Mouse (Mus musculus): ENCODE data around the gene Baiap2. TPM values are rescaled to one million over a fixed set of nuclear protein-coding genes. Genes with fewer than 3 reads are reported as not detected.

The Baiap2 gene
- total RNA-seq, 2 experiments from 2014 or later = 197 to 200 TPM

DNA sequence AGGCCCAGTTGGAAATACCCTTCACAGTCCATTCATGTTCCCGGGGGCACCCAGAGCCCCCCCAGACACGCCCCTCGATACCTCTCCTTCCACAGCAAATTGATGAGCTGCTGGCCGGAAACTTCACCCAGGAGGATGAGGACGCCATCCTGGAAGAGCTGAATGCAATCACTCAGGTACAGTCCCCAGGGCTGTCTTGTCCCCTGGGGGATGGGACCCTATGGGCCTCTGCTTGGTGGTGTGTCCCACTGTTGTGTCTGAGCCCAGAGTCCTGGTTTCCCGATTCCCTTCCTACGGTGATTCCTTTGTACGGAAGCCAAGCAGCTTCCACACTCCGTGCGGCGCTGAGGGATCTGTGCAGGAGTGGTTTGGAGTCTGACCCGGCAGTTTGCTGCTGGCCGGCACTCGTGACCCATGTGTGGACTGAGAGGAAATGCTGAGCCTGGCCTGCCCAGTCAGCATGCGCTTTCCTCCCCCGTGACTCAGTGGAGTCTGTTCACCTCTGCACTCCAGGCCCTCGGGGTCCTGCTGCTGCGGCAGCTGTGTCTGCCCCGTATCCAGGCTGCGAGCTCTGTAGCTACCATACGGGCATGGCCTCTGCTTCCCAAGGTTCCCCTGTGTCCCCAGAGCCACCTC is 25.6 kb upstream of the Baiap2 start:
- intact Hi-C loops (cut with DNase I) = no loop called here
- no peak for DNase-seq (ENCODE audit: low spot score in 2 of 2)

DNA sequence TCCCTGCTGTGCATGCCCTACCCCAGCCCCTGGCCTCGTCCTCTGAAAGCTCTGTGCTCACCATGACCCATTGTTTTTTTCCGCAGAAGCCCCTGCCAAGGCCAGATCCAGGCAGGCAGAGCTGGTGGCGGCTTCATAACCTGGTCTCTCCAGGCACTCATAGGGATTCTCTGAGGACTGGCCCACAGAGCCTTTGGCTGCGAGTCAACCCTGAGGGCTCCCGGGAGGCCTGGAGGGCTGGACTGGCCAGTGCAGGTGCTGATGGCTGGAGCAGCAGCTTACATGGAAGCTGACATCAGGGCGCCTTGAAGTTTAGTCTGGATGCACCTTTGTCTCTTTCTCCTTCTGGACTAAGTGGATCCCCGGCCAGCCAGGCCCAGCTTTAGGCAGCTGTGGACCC is 24.0 kb upstream of the Baiap2 start:
- intact Hi-C loops (cut with DNase I) = no loop called here
- no peak for DNase-seq (ENCODE audit: low spot score in 2 of 2)

- no peak for DNase-seq (ENCODE audit: low spot score in 2 of 2)
- intact Hi-C loops (cut with DNase I) = no loop called here
Measured at GRCm38 (mm10) chr11:119919432-119919831, 23.1 kb upstream of the Baiap2 start.

GRCm38 (mm10) chr11:119919897-119920296 is 22.7 kb upstream of the Baiap2 start:
- DNase-seq (ENCODE audit: low spot score in 2 of 2) = peak; percentile 71 to 89

DNA sequence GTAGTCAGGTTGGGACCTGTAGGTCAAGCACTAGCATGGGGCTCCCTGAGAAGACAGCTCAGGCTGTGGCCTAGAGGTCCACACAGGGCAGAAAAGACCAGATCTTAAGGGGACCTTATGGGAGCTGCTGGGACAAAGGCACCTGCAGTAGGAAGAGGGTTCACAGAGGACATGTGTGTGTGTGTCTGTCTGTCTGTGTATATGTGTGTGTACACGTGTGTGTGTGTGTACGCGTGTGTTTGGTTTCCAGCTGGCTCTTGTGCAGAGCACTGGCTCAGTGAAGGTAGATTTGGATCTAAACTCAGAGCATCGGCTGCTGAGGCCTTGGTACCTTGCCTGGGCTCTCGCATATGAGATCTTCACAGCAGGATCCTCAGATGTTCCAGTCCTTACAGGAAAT is 21.9 kb upstream of the Baiap2 start:
- intact Hi-C loops (cut with DNase I) = no loop called here
- no peak for DNase-seq (ENCODE audit: low spot score in 2 of 2)

More at GRCm38 (mm10) chr11:119919897-119920296, 22.7 kb upstream of the Baiap2 start:
- intact Hi-C loops (cut with DNase I) = no loop called here

- no peak for DNase-seq (ENCODE audit: low spot score in 2 of 2)
- intact Hi-C loops (cut with DNase I) = no loop called here
Measured at GRCm38 (mm10) chr11:119925176-119925575, 17.4 kb upstream of the Baiap2 start.

DNA sequence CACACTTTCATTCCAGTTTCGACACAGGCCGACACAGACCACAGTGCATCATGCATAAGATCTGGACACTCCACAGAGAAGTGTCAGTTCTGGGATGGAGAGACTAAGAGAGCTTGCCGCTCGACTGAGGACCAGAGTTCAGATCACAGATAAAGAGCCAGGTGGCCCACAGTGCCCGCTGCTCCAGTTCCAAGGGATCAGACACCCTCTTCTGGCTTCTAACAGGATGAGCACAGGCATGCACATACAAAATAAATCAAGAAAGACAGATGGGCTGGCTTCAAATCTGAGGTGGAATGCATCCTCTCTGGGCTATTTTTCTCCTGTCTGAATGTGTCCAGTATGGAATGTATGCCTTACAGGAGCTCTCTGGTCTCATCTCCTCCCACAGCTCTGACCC is 15.8 kb upstream of the Baiap2 start:
- intact Hi-C loops (cut with DNase I) = no loop called here
- DNase-seq (ENCODE audit: low spot score in 2 of 2) = no peak

- DNase-seq (ENCODE audit: low spot score in 2 of 2) = peak; percentile 65
- intact Hi-C loops (cut with DNase I) = no loop called here
Measured at GRCm38 (mm10) chr11:119928023-119928681, 14.4 kb upstream of the Baiap2 start.

DNA sequence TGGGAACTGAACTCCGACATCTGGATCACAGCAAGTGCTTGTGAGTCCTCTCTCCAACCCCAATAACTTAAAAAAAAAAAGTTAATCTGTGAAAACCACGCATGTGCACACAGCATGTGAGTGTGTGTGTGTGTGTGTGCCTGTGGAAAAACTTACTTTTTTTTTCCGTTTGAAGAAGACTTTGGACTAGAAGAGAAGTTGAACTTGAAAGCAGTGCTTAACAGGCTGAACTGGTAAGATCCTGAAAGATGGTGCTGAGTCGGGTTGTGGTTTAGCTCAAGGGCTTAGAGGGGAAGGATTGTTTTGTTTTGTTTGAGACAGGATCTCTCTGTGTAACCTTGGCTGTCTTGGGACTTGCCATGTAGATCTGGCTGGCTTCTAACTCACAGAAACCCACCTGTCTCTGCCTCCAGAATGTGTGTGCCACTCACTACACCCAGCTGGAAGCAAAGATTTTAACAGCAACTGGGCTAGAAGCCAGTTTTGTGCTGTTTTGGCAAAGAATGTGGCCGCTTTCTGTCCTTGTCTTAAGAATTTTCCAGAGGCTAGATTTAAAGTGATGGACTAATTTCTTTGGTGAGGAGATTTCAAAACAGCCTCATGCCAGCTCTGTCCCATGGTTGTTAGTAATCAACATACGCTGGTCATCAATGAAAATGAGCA is 12.8 kb upstream of the Baiap2 start:
- no peak for DNase-seq (ENCODE audit: low spot score in 2 of 2)
- intact Hi-C loops (cut with DNase I) = loop anchor here (10.0 kb wide), 1 partner anchor 165 kb away; the partner anchor contains the start of genes Ndufaf8 and Tepsin

GRCm38 (mm10) chr11:119931809-119932208 is 10.8 kb upstream of the Baiap2 start:
- no peak for DNase-seq (ENCODE audit: low spot score in 2 of 2)
- intact Hi-C loops (cut with DNase I) = loop anchor here (10.0 kb wide), 1 partner anchor 163 kb away; the partner anchor contains the start of genes Ndufaf8 and Tepsin

- no peak for DNase-seq (ENCODE audit: low spot score in 2 of 2)
- intact Hi-C loops (cut with DNase I) = loop anchor here (10.0 kb wide), 1 partner anchor 162 kb away; the partner anchor contains the start of genes Ndufaf8 and Tepsin
Measured at GRCm38 (mm10) chr11:119933142-119933541, 9.4 kb upstream of the Baiap2 start.

DNA sequence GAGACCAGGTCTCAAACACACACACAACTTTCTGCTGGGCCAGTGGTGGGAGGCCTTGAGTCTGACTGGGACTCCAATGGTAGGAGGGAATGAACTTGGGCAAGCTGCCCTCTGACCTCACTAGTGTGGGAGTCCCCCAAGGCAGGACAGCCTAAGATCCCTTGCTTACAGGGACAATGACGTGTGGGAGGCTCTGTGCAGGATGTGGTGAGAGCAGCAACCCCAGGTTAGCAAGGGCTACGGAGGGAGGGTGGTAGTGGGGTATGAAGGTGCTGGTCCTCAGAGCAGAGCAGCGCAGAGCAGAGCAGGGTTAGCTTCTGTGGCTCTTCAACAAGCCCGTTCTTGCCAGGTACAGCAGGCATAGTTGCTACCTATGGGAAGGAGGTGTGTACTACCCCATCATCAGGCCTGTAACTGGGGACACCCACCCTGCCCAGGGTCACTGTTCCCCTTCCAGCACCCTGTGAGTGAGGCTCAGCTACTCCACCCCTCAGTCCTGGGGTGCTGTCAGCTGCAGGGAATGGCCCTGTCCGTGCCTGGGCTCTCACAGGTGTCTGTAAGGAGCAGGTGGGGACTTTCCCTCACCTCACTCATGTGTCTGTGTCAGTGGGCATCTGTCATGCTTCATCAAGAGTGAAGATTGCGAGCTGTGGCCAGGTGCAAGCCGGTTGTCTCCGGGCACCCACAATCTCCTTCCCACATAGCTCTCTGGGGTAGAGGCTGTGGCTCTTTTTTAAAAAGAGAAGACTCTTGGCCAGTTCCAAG is 8.6 kb upstream of the Baiap2 start:
- no peak for DNase-seq (ENCODE audit: low spot score in 2 of 2)
- intact Hi-C loops (cut with DNase I) = loop anchor here (10.0 kb wide), 1 partner anchor 161 kb away; the partner anchor contains the start of genes Ndufaf8 and Tepsin

GRCm38 (mm10) chr11:119934773-119935172 is 7.8 kb upstream of the Baiap2 start:
- peak in 1 of 2 experiments; percentile 52 for DNase-seq (ENCODE audit: low spot score in 2 of 2)
- intact Hi-C loops (cut with DNase I) = loop anchor here (10.0 kb wide), 1 partner anchor 160 kb away; the partner anchor contains the start of genes Ndufaf8 and Tepsin

DNA sequence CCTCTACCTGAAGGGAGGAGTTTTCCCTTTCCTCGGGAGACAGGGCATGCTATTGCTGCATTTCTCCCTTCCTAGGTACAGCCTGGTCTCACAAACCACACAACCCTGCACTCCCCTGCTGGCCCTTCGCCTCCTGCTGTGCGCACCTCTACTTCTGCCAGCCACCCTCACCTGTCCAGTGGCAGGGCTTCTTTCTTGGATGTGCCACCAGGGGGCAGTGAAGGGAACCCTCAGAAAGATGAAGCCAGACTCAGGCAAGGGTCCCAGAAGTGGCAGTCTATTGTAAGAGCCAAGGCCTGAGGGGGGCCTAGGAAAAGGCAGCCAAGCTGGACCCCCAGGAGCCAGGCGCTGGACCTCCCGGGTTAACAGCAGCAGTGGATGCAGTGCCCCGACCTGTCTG is 7.1 kb upstream of the Baiap2 start:
- DNase-seq (ENCODE audit: low spot score in 2 of 2) = peak; percentile 61 to 81
- intact Hi-C loops (cut with DNase I) = loop anchor here (10.0 kb wide), 1 partner anchor 159 kb away; the partner anchor contains the start of genes Ndufaf8 and Tepsin

- intact Hi-C loops (cut with DNase I) = loop anchor here (10.0 kb wide), 1 partner anchor 158 kb away; the partner anchor contains the start of genes Ndufaf8 and Tepsin
Measured at GRCm38 (mm10) chr11:119936456-119936855, 6.1 kb upstream of the Baiap2 start.

GRCm38 (mm10) chr11:119937216-119937615 is 5.3 kb upstream of the Baiap2 start:
- intact Hi-C loops (cut with DNase I) = loop anchor here (10.0 kb wide), 1 partner anchor 158 kb away; the partner anchor contains the start of genes Ndufaf8 and Tepsin
- peak; percentile 84 to 87 for DNase-seq (ENCODE audit: low spot score in 2 of 2)

More at GRCm38 (mm10) chr11:119936456-119936855, 6.1 kb upstream of the Baiap2 start:
- DNase-seq (ENCODE audit: low spot score in 2 of 2) = no peak

DNA sequence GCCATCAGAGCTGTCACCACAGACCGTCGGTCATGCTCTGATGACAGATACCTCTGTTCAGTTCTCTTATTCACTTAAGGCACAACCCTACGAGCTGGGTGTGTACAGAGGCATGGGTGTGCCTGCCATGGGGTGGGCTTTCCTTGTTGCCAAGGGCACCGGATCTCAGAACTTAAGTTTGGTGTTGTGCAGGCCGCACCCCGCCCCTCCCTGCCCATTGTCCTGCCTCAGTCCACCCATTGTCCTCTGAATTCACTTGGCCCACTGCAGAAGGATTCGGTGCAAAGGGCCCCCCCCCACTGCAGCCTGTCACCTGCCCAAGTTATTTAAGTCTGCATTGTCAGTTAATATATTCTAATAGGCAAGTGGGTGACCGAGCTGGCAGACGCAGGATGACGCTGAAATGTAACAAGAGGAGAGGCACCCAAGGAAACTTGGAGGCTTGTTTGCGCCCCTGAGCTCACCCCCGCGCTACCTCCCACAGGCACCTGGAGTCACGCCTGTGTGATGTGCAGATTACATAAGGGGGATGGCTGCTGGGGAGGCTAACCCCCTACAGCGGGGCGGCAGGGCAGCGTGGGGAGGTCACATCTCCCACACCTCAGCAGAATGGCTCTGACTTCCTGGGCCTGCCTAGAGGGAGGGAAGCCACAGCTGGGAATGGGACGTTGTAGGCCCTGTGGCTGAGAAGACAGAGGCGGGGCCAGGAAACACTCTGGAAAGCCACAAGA is 4.6 kb upstream of the Baiap2 start:
- intact Hi-C loops (cut with DNase I) = loop anchor here (10.0 kb wide), 1 partner anchor 157 kb away; the partner anchor contains the start of genes Ndufaf8 and Tepsin

DNA sequence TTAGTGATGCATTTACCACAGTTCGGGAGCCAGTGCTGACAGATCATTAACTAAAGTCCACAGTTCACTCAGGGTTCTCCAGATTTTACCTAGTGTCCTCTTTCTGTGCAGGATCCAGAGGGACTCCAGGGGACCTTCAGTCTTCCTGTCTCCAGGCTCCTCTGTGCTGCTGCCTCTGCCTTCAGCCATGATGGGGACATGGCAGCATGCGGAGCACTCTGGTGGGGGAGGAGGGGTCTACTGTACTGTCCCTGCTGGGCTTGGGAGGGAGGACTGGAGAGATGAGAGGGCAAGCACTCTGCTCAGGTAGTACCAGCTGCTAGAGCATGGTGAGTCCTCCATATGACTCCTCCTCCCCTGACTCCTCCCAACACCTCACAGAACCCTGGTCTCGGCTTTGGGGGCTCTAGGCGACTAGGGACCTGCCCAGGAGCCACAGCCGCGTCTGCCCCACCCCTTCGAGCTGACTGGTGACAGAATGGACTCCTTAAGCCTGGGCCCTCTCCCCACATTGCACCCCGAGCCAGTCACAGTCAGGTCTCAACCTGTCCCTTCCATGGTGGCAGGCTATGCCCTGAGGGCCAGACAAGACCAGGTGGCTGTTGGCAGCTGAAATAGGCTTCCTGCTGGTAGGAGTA is 3.4 kb upstream of the Baiap2 start:
- no peak for DNase-seq (ENCODE audit: low spot score in 2 of 2)
- intact Hi-C loops (cut with DNase I) = loop anchor here (10.0 kb wide), 1 partner anchor 156 kb away; the partner anchor contains the start of genes Ndufaf8 and Tepsin

More for the DNA sequence above, 4.6 kb upstream of the Baiap2 start:
- peak; percentile 42 to 55 for DNase-seq (ENCODE audit: low spot score in 2 of 2)

All from left cerebral cortex, postnatal 14 days (tissue).